Mouse (Mus musculus) lung, postnatal 36 days (tissue): ENCODE results near the gene Kdr.

ENCODE experiments used
- DNase-seq: peaks from one replicate; pipeline ENCODE4 v3.0.0; 2022; ENCODE audit warnings: mixed read lengths

Gene Kdr

GRCm38 (mm10) chr5:75978374-75979100 lies at the start of gene Kdr:
Kdr (minus strand) TSS chr5:75978458.
- DNase-seq = peak; percentile 86

DNA sequence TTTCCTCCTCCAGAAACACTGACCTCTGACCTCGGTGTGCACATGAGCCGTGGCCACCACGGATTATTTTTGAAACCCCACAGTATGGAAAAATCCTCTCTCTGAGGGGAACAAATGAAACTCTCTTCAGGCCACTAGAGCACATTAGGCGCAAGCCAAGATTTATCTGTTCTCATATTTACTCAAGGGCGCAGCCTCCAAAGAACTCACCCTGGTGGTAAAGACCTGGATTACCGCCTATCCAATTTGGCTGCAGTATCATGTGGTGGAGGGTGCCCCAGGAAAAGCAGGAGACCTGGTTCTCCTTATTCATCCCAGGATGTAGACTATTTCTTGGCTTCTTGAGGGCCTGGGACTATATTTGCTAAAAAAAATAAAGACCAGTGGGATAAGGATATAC lies 48.5 kb upstream of the Kdr start:
- no peak for DNase-seq

- DNase-seq = peak; percentile 78
Observed at GRCm38 (mm10) chr5:76025996-76026665, 47.9 kb upstream of the Kdr start.

- peak; percentile 46 for DNase-seq
Observed at GRCm38 (mm10) chr5:76023011-76023773, 44.9 kb upstream of the Kdr start.

DNA sequence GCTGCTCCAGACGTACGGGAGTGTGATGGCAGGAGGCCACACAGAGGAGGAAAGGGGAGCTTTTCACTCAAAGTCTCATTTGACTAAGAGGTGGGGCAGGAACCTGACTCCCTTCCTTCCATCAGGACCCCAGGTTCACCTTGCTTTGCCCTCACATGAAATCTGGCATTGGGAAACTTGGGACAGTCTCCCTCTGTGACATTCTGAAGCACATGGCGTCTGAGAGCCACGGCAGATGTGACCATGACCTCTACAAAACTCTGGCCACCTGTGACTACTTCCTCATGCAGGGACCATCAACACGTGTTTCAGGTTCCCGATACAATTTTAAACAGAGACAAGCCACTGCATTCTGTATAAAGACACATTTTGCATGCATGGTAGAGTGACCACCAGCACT lies 44.2 kb upstream of the Kdr start:
- DNase-seq = no peak

- no peak for DNase-seq
Observed at GRCm38 (mm10) chr5:76018321-76018720, 40.1 kb upstream of the Kdr start.

DNA sequence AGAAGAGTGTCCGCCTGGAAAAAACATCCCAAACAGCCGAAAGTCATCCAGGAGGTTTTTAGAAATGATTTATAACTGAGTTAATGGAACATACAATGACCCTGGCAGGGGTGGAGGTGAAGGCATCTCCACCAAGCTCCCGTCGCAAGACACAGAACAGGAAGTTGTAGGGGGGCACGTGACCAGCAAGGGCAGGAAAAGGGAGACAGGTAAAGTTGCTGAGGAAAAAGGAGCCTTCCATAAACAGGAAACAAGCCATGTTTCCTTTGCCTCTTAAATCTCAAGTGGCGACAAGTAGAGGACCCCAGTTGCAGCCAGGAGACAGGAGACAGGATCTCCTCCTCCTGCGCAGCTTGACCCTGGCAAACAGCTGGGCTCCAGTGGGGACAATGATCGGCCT lies 37.8 kb upstream of the Kdr start:
- DNase-seq = no peak

DNA sequence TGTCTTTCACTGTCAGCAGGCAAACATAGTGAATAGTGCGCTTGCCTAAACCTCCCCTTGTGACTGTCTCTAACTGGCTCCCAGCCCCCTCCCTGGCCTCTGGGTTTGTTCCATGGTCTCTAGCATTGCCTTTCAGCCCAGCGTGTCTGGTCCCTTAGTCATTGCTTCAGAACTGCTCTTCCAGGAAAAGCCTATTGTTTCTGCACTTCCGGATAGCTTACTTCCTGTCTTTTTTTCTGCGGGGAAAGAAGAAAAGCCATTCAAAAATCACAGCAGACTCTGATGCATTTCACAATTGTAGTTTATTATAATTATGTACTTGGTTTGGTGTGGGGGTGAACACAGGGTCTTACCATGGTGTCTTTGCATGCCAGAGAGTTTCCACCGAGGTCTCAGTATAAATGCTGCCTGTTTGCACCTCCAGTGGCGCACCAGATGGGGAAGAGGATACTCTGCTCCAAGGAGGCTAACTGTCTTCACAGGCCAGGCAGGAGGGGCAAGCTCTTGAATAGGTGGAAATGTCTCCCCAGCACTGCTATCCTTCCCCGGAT lies 35.7 kb upstream of the Kdr start:
- DNase-seq = peak; percentile 73

DNA sequence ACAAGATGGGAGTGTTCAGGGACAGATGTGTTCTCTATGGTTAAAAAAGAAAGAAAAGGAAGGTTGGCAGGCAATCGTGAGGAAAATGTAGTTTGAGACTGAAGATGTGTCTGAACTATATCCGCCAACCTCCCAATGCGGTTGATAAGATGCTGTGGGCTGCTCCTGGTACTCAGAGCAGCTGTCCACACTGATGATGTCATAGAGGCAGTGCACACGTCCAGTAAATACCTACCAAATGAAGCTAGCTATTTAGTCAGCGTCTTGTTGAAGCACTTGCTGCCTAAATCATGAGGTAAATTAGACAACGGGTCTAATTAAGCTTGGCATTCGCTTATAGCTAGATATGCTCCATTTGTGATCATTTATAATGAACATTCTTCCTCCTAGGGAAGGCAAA lies 28.1 kb upstream of the Kdr start:
- DNase-seq = no peak

- no peak for DNase-seq
Observed at GRCm38 (mm10) chr5:75990212-75990611, 12.0 kb upstream of the Kdr start.

- DNase-seq = no peak
Observed at GRCm38 (mm10) chr5:75987530-75987929, 9.3 kb upstream of the Kdr start.

DNA sequence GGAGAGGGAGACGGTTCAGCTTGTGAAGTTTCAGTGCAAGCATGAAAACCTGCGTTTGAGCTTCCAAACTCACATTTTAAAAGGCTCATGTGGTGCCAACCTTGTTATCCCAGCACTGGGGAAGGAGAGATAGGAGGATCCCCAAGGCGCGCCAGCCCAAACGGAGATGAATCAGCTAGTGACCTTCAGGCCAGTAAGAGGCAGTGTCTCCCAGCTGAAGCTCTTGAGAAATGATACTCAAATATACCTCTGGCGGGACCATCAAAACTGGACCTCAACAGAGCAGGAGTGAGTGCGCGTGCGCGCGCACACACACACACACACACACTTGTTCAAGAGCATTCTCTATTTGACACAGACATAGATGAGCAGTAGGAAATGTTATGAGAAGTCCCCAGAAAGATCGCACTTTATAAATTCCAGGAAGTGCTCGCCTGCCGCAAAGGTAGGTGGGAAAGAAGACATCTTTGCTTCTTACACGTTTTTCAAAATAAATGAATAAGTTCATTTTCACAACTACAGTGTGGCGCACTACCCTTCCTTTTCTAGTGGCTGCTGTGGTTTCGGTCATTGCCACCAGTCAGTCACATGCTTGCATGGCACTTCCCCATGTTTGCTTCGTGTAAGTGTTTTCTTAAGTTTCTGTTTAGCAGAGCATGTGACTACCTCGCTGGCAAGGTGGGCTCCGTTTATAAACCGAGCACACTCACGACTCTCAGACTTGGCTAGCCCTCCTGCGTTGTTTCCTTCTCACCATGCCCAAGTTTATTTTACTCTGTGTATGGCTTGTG lies 2.5 kb upstream of the Kdr start:
- peak; percentile 53 for DNase-seq

GRCm38 (mm10) chr5:75979108-75979507 lies 850 bp upstream of the Kdr start:
- no peak for DNase-seq

DNA sequence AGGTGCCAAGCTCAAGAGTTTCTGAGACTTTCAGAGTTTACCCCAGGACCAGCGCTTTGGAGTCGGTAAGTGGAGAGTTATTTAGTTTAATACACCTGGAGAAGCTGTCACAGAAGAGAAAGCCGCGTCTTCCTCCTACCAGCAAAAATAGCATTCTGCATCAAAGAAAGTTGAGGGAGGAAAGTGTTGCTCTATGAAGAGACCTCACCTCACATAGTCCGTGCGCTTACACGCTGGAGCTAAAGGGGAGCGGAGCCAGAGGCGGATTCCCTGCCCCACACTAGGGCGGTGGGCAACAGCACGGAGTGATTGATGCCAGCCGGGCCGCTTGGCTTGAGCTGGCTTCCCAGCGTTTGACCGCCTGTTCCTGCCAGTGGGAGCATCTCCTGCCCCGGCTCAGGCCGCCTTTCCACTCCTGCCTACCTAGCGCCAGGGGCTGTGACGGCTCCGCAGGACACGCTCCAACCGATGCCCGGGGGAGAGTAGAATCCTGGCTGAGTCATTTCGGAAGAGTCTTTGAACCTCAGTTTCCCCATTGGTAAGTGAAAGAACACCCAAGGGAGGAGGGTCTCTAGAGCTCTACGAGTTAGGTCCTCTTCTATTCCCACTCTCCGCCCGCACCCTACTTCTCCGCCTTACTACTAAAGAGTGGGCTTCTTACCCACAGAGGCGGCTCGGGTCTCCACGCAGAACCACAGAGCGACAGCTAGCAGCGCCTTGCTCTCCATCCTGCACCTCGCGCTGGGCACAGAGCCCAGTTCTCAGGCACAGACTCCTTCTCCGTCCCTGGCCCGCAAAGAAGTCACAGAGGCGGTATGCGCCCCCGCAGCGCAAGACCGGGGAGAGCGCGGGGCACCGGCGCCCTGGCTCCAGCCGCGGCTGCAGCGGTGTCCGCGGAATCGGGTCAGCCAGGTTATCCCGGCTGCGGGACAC lies 551 bp downstream of the Kdr start:
- no peak for DNase-seq

GRCm38 (mm10) chr5:75976696-75977095 lies 1.6 kb downstream of the Kdr start:
- no peak for DNase-seq

- no peak for DNase-seq
Observed at GRCm38 (mm10) chr5:75975398-75975797, 2.9 kb downstream of the Kdr start.

DNA sequence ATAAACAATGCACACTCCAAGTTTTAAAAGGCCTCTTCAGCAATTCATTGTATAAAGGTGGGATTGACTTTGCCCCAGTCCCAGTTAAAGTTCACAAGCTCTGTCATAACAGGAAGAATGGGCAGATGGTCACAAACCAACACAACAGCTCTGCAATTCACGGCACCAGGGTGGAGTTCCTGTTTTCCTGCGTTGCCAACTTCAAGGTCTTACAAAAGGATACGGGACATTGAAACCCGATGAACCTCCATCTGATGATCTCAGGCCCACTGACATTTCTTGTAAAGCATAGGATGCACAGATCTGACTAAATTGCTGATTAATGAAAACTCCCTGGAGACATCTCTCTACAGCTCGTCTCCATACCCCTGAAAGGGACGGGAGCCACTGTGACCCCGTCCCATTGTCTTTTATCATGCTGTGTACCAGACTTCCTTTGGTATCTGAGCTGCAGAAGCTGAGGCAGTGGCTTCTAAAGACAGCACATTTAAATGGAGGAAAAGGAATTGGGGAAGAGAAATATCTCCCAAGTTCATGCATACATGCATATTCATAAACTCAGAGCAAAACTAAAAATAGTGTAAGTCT lies 3.6 kb downstream of the Kdr start:
- peak; percentile 68 for DNase-seq

- DNase-seq = no peak
Observed at GRCm38 (mm10) chr5:75969887-75970286, 8.4 kb downstream of the Kdr start.

DNA sequence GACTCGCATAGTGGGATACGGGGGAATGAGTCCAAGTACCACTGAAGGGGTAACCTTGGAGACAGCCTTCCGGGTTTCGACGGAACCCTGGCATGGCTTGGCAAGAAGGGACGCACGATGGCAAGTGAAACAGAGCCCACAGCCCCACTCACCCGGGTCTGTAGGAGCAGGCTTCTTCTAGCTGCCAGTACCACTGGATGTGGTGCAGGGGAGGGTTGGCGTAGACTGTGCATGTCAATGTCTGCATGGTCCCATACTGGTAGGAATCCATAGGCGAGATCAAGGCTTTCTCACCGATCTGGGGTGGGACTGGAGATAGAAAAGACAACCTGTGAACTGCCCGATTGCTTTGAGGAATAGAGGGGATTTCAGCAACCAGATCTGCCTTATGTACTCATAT lies 15.7 kb downstream of the Kdr start:
- no peak for DNase-seq

DNA sequence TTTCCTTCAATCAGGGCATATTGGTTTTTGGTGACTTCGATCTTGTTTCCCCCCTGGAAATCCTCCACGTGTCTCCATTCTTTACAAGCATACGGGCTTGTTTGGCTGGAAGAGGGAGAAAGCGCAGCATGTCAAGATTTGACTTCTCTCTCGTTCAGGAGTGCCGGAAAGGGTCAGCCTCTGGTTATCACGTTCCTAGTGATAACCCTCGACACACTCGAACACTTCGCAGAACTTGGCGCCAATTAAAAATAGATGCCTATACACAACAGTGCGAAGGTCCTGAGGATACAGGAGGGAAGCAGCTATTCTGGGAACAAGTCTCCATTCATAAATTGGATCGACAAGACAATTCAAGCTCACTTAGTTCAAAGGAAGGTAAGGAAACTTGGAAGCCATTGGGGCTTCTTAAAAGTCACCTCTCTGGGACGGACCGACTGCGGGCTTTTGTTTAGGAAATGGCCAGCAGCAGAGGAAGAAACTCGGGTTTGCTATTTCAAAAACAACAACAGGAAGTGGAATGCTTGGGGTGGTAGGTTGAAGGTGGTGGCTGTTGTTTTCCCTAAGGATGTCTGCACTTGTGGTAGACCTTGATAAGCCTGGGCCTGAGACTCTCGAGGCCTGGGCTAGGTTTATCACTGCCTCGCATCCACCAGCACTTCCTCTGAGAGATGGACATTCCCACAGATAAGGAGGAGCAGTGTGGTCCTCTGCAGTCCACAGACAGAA lies 16.4 kb downstream of the Kdr start:
- DNase-seq = peak; percentile 73
